Mouse (Mus musculus): ENCODE measurements around the gene Celsr1. TPM values are rescaled to one million over a fixed set of nuclear protein-coding genes. Genes with fewer than 3 reads are reported as not detected.

Celsr1 gene
- polyA plus RNA-seq, 1 experiment from 2014 or later = 1.1 TPM

DNA sequence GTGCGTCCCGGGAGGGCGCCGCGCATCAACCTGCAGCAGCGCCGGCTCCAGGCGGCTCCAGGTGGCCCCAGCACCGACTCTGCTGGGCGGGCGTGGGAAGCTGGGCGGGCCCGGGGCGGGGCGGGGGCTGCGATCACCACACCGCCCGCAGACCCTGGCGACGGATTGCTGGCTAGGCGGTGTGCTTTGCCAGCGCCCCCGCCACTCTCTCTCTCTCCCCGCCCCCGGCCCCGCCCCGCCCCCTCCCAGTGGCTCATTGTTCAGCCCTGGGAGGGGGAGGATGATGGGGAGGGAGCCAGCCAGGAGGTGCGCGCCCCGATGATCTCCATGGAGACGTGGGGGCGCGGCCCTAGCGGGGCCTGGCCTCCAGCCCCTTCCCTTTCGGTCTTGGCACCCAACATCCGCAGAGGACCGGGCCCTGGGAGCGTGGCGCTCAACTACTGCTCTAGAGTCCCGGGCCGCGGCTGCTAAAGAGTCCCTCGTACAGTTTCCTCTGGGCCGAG is 495 bp upstream of the Celsr1 start:
- Histone ChIP-seq H3K4me2 (ENCODE audit: low read length) (peak overlapping the region; percentile 58), H3K27me3 (ENCODE audit: control insufficient read depth, insufficient read depth, low read depth, low read length) (peaks cover 35% of the 10 kb centered on the region), H3K9me3 (replicated peaks; ENCODE audit: control insufficient read depth, low read length, poor library complexity, severe bottlenecking) (no peaks in the 10 kb centered on the region; the same call in 1 of the 2 replicates), H3K4me1 (ENCODE audit: control insufficient read depth, insufficient read depth, low read length) (peaks cover 21% of the 10 kb centered on the region), H3K9ac (ENCODE audit: low read depth, low read length) (peak overlapping the region; percentile 54), H3K36me3 (ENCODE audit: control insufficient read depth, insufficient read depth, low read length) (no peaks in the 10 kb centered on the region), H3K4me3 (ENCODE audit: low read depth, low read length) (peak overlapping the region; percentile 47), H3K27ac (ENCODE audit: low read length) (peak overlapping the region; percentile 5; the same call in 1 of the 2 replicates)
- WGBS = under 1% methylated on average over 34 of the region's 44 CpGs
- ATAC-seq = peak; percentile 56

DNA sequence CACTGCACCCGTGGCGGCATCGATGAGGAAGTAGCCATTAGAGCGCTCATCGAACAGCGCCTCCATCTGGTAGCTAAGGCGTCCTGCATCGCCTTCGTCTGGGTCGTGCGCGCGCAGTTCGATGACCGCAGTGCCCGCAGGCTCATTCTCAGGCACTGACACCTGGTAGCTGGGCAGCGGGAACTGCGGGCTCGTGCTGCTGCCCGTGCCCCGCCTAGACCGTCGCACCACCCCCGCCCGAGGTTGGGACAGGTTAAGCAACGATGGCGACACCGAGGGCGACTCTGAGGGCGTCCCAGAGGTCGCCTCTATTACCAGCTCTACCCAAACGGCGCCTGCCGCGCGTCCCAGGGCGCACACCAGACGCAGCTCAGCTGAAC is 776 bp downstream of the Celsr1 start:
- H3K4me3 ChIP-seq (ENCODE audit: low read depth, low read length) = peak overlapping the region; percentile 47
- H3K9me3 ChIP-seq (replicated peaks; ENCODE audit: control insufficient read depth, low read length, poor library complexity, severe bottlenecking) = no peaks in the 10 kb centered on the region; the same call in 1 of the 2 replicates
- H3K27me3 ChIP-seq (ENCODE audit: control insufficient read depth, insufficient read depth, low read depth, low read length) = peaks cover 35% of the 10 kb centered on the region
- peaks cover 21% of the 10 kb centered on the region for H3K4me1 ChIP-seq (ENCODE audit: control insufficient read depth, insufficient read depth, low read length)
- H3K36me3 ChIP-seq (ENCODE audit: control insufficient read depth, insufficient read depth, low read length) = no peaks in the 10 kb centered on the region
- peak overlapping the region; percentile 54; the same call in 1 of the 2 replicates for H3K9ac ChIP-seq (ENCODE audit: low read depth, low read length)
- H3K27ac ChIP-seq (ENCODE audit: low read length) = peak overlapping the region; percentile 5; the same call in 1 of the 2 replicates
- no peak for ATAC-seq
- H3K4me2 ChIP-seq (ENCODE audit: low read length) = peak overlapping the region; percentile 58
- WGBS = 2% methylated on average over 38 of the region's 38 CpGs

DNA sequence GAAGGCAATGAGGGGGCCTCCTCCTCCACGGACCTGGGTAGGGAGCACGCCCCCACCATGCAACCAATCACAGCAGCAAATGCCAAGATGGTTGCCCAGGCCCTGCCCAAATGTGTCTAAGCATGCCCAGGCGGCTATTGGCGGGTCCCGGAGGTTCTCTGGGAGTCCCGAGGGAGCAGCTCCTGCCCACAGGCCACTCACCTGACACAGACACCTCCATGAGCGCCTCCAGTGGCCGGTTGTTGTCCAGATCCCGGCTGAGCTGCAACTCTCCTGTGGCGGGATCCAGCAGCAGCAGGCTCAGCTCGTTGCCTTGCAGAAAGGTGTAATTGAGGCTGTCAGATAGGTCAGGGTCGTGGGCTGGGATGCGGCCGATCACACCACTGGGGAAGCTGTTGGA is 3.6 kb downstream of the Celsr1 start:
- Histone ChIP-seq H3K9ac (ENCODE audit: low read depth, low read length) (no peak overlapping the region), H3K4me2 (ENCODE audit: low read length) (no peak overlapping the region), H3K36me3 (ENCODE audit: control insufficient read depth, insufficient read depth, low read length) (no peaks in the 10 kb centered on the region), H3K27ac (ENCODE audit: low read length) (no peak overlapping the region), H3K9me3 (replicated peaks; ENCODE audit: control insufficient read depth, low read length, poor library complexity, severe bottlenecking) (no peaks in the 10 kb centered on the region; the same call in 1 of the 2 replicates), H3K27me3 (ENCODE audit: control insufficient read depth, insufficient read depth, low read depth, low read length) (peaks cover 32% of the 10 kb centered on the region), H3K4me3 (ENCODE audit: low read depth, low read length) (no peak overlapping the region), H3K4me1 (ENCODE audit: control insufficient read depth, insufficient read depth, low read length) (peaks cover 21% of the 10 kb centered on the region)
- WGBS = 86% methylated on average over 14 of the region's 14 CpGs
- no peak for ATAC-seq

DNA sequence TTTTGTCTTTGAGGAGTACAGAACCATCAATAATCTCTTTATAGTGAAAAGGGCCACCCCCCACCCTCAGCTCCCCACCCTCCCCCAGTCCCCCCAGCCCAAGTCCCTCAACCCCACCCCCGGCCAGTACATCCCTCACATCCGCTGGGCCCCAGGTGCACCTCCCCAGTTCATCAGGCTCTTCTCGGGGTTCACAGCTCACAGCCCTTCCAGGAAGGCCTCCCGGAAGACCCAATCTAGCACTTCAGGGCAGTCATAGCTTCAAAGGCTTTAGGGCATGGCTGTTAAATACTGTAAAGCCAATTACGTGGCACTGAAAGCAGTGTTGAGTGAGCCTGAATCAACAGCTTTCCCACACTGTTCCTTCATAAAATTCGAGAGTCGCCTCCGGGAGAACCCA is 5.7 kb downstream of the Celsr1 start:
- H3K4me1 ChIP-seq (ENCODE audit: control insufficient read depth, insufficient read depth, low read length) = peaks cover 2% of the 10 kb centered on the region
- H3K9ac ChIP-seq (ENCODE audit: low read depth, low read length) = no peak overlapping the region
- no peak overlapping the region for H3K27ac ChIP-seq (ENCODE audit: low read length)
- 68% methylated on average over 8 of the region's 8 CpGs for WGBS
- H3K4me2 ChIP-seq (ENCODE audit: low read length) = peak overlapping the region; percentile 12; the same call in 1 of the 2 replicates
- no peaks in the 10 kb centered on the region for H3K36me3 ChIP-seq (ENCODE audit: control insufficient read depth, insufficient read depth, low read length)
- no peak for ATAC-seq
- H3K9me3 ChIP-seq (replicated peaks; ENCODE audit: control insufficient read depth, low read length, poor library complexity, severe bottlenecking) = no peaks in the 10 kb centered on the region; the same call in 1 of the 2 replicates
- peaks cover 12% of the 10 kb centered on the region for H3K27me3 ChIP-seq (ENCODE audit: control insufficient read depth, insufficient read depth, low read depth, low read length)
- no peak overlapping the region for H3K4me3 ChIP-seq (ENCODE audit: low read depth, low read length)

DNA sequence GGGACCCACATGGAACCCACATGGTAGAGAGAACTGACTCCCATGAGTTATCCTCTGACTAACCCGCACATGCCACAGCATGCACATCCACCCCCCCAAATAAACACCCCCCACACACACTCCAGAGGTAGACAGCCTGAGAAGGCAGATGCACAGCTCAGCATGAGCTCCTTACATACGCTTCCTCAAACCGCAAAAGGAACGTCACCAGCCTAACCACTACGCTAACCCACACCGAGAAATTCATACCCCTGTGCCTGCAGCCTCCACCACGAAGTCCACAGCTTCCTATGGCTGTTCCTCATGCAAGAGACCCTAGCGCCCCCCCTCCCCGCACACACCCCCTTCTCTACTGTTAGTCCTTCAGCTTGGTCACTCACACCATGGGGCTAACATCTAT is 11.6 kb downstream of the Celsr1 start:
- Histone ChIP-seq H3K9me3 (replicated peaks; ENCODE audit: control insufficient read depth, low read length, poor library complexity, severe bottlenecking) (no peaks in the 10 kb centered on the region; the same call in 1 of the 2 replicates), H3K9ac (ENCODE audit: low read depth, low read length) (no peak overlapping the region), H3K27ac (ENCODE audit: low read length) (no peak overlapping the region), H3K27me3 (ENCODE audit: control insufficient read depth, insufficient read depth, low read depth, low read length) (no peaks in the 10 kb centered on the region), H3K4me1 (ENCODE audit: control insufficient read depth, insufficient read depth, low read length) (no peaks in the 10 kb centered on the region), H3K4me2 (ENCODE audit: low read length) (no peak overlapping the region), H3K4me3 (ENCODE audit: low read depth, low read length) (no peak overlapping the region), H3K36me3 (ENCODE audit: control insufficient read depth, insufficient read depth, low read length) (no peaks in the 10 kb centered on the region)
- no peak for ATAC-seq
- WGBS = 82% methylated on average over 9 of the region's 9 CpGs

DNA sequence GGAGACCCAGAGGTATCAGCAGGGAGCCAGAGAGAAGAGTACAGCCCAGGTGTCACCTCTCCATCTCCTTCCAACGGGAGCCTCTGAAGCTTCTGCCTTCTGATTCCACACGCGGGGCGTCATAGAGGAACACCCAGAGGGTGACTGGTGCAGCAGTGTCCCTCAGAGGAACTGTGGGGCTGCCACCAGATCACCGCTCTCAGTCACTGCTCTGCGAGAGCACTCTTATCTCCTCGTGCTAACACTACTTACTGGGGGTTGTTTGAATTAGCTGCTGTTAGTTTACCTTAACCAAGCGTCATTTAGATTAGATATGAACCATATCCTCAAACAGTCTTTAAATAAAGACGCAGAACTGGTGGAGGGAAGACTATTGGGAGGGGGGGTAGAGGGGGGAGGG is 12.3 kb downstream of the Celsr1 start:
- no peaks in the 10 kb centered on the region for H3K36me3 ChIP-seq (ENCODE audit: control insufficient read depth, insufficient read depth, low read length)
- no peak for ATAC-seq
- H3K4me3 ChIP-seq (ENCODE audit: low read depth, low read length) = no peak overlapping the region
- no peaks in the 10 kb centered on the region for H3K27me3 ChIP-seq (ENCODE audit: control insufficient read depth, insufficient read depth, low read depth, low read length)
- H3K4me1 ChIP-seq (ENCODE audit: control insufficient read depth, insufficient read depth, low read length) = no peaks in the 10 kb centered on the region
- no peaks in the 10 kb centered on the region; the same call in 1 of the 2 replicates for H3K9me3 ChIP-seq (replicated peaks; ENCODE audit: control insufficient read depth, low read length, poor library complexity, severe bottlenecking)
- 83% methylated on average over 9 of the region's 9 CpGs for WGBS
- no peak overlapping the region for H3K9ac ChIP-seq (ENCODE audit: low read depth, low read length)
- no peak overlapping the region for H3K27ac ChIP-seq (ENCODE audit: low read length)
- H3K4me2 ChIP-seq (ENCODE audit: low read length) = no peak overlapping the region

DNA sequence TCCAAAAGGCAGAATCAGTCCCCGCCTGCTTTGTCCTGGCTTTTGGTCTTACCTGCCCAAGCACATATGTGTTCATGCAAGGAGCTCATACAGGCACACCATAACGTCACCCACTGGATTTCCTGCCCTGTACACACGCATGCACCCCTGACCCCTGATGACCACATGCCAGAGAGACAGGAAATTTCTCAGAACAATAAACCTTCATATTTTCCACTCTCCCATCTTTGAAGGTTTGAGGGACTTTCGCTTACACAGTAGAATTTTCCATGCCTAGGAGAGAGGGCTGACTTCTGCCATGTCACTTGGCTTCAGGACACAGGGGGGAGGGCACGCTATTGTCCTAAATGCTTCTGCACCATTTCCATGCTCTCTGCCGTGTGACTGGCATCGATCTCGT is 13.6 kb downstream of the Celsr1 start:
- H3K36me3 ChIP-seq (ENCODE audit: control insufficient read depth, insufficient read depth, low read length) = no peaks in the 10 kb centered on the region
- H3K9ac ChIP-seq (ENCODE audit: low read depth, low read length) = no peak overlapping the region
- no peak for ATAC-seq
- no peaks in the 10 kb centered on the region for H3K4me1 ChIP-seq (ENCODE audit: control insufficient read depth, insufficient read depth, low read length)
- no peaks in the 10 kb centered on the region for H3K27me3 ChIP-seq (ENCODE audit: control insufficient read depth, insufficient read depth, low read depth, low read length)
- no peak overlapping the region for H3K27ac ChIP-seq (ENCODE audit: low read length)
- no peak overlapping the region for H3K4me2 ChIP-seq (ENCODE audit: low read length)
- H3K4me3 ChIP-seq (ENCODE audit: low read depth, low read length) = no peak overlapping the region
- WGBS = 71% methylated on average over 8 of the region's 8 CpGs
- no peaks in the 10 kb centered on the region; the same call in 1 of the 2 replicates for H3K9me3 ChIP-seq (replicated peaks; ENCODE audit: control insufficient read depth, low read length, poor library complexity, severe bottlenecking)

DNA sequence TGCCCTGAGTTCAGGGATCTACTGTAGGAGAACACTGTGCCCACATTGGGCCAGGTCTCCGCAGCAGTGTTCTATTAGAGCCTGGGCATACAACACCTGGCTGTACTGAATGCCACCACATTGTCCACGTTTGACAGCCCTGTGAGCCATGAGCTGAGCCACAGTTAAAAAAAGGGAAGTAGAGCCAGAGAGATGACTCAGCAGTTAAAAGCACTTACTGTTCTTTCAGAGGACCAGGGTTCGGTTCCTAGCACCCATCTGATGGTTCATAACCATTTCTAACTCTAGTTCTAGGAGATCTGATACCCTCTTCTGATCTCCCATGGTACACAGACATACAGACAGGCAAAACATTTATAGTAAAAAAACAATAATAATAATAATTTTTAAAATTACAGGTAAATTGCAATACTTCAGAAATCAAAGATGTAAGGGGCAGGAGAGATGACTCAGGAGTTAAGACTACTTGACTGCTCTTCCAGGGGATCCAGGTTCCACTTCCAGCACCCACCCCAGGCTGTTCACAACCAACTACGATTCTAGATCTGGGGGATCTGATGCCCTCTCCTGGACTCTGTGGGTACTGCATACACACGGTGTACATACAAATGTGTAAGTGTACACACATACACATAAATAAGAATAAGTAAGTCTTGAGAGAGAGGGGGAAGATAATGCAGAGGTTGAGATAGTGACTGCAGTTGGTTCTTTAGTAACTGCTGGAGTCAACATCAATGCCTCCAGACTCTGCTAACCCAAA is 14.6 kb downstream of the Celsr1 start:
- Histone ChIP-seq H3K4me3 (ENCODE audit: low read depth, low read length) (no peak overlapping the region), H3K9me3 (replicated peaks; ENCODE audit: control insufficient read depth, low read length, poor library complexity, severe bottlenecking) (no peaks in the 10 kb centered on the region; the same call in 1 of the 2 replicates), H3K36me3 (ENCODE audit: control insufficient read depth, insufficient read depth, low read length) (no peaks in the 10 kb centered on the region), H3K4me2 (ENCODE audit: low read length) (no peak overlapping the region), H3K27ac (ENCODE audit: low read length) (no peak overlapping the region), H3K27me3 (ENCODE audit: control insufficient read depth, insufficient read depth, low read depth, low read length) (no peaks in the 10 kb centered on the region), H3K9ac (ENCODE audit: low read depth, low read length) (no peak overlapping the region), H3K4me1 (ENCODE audit: control insufficient read depth, insufficient read depth, low read length) (no peaks in the 10 kb centered on the region; the same call in 1 of the 2 replicates)
- WGBS = 96% methylated on average over 5 of the region's 5 CpGs
- ATAC-seq = no peak

DNA sequence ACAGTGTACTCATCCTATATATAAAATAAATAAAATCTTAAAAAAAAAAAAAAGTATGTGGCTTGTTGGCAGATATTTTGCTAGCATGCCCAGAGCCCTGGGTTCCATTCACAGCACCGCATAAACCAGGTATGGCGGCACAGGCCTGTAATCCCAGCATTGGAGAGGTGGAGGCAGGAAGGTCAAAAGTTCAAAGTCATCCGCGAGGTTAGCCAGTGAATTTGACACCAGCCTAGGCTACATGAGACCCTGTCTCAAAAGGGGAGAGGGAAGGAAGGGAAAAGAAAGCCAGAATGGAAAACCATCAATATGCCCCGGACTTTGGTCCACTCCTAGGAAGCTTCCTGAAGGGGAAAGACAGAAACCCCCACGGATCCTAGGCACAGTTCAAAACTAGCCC is 16.2 kb downstream of the Celsr1 start:
- ATAC-seq = no peak
- no peaks in the 10 kb centered on the region; the same call in 1 of the 2 replicates for H3K9me3 ChIP-seq (replicated peaks; ENCODE audit: control insufficient read depth, low read length, poor library complexity, severe bottlenecking)
- H3K4me1 ChIP-seq (ENCODE audit: control insufficient read depth, insufficient read depth, low read length) = peaks cover 5% of the 10 kb centered on the region; the same call in 1 of the 2 replicates
- H3K4me3 ChIP-seq (ENCODE audit: low read depth, low read length) = no peak overlapping the region
- H3K36me3 ChIP-seq (ENCODE audit: control insufficient read depth, insufficient read depth, low read length) = no peaks in the 10 kb centered on the region
- 93% methylated on average over 6 of the region's 6 CpGs for WGBS
- H3K4me2 ChIP-seq (ENCODE audit: low read length) = no peak overlapping the region
- H3K27ac ChIP-seq (ENCODE audit: low read length) = no peak overlapping the region
- H3K27me3 ChIP-seq (ENCODE audit: control insufficient read depth, insufficient read depth, low read depth, low read length) = no peaks in the 10 kb centered on the region
- no peak overlapping the region for H3K9ac ChIP-seq (ENCODE audit: low read depth, low read length)
